17 mouse cellular contexts compared by ENCODE assay signal in genomic region chr10:37095803-37096202, GRCm38 (mm10). TPM values are rescaled to one million over a fixed set of nuclear protein-coding genes. Genes with fewer than 3 reads are reported as not detected.
DNase-seq lines count a peak whose midpoint lies in the region; ATAC-seq and TF ChIP-seq lines count a peak whose summit lies in the region.
"Had no signal": no experiment of that assay in that cellular context is flagged by ENCODE, and none has a peak within 500 bp of the region (broad histone marks: within the 10 kb centered on the region; RNA-seq: fewer than 3 reads in every experiment).

No protein-coding gene starts in this region.

- H3K27ac ChIP-seq in liver, postnatal 0 days (ENCODE audit: low read depth), result no peak overlapping the region
- H3K27ac ChIP-seq in liver, embryonic 12.5 days, result no peak overlapping the region
- H3K27ac ChIP-seq: hindbrain, embryonic 12.5 days; liver, embryonic 14.5 days had no signal

- H3K36me3 ChIP-seq in liver, postnatal 0 days (replicated peaks; ENCODE audit: insufficient read depth, low read length), result no peaks in the 10 kb centered on the region
- H3K36me3 ChIP-seq in liver, embryonic 12.5 days, result no peaks in the 10 kb centered on the region
- H3K36me3 ChIP-seq: hindbrain, embryonic 12.5 days had no signal

- peak; percentile 74 for TF ChIP-seq EP300 in liver, postnatal 0 days (IDR thresholded peaks at IDR 0.05; ENCODE audit: low read depth)

- H3K9ac ChIP-seq in liver, postnatal 0 days (replicated peaks), result no peak overlapping the region
- no peak overlapping the region for H3K9ac ChIP-seq in liver, embryonic 12.5 days
- H3K9ac ChIP-seq: hindbrain, embryonic 12.5 days; liver, embryonic 14.5 days had no signal

- H3K4me3 ChIP-seq in liver, postnatal 0 days (ENCODE audit: low read depth, low read length), result no peak overlapping the region
- H3K4me3 ChIP-seq in liver, embryonic 12.5 days, result no peak overlapping the region
- H3K4me3 ChIP-seq: hindbrain, embryonic 12.5 days had no signal

- H3K27me3 ChIP-seq in liver, postnatal 0 days (ENCODE audit: insufficient read depth, low read length), result no peaks in the 10 kb centered on the region
- no peaks in the 10 kb centered on the region for H3K27me3 ChIP-seq in liver, embryonic 12.5 days (replicated peaks)
- H3K27me3 ChIP-seq: hindbrain, embryonic 12.5 days had no signal

- H3K4me1 ChIP-seq in liver, postnatal 0 days (ENCODE audit: insufficient read depth), result no peaks in the 10 kb centered on the region
- H3K4me1 ChIP-seq in liver, embryonic 12.5 days, result no peaks in the 10 kb centered on the region
- H3K4me1 ChIP-seq: hindbrain, embryonic 12.5 days had no signal

- no peak for TF ChIP-seq CTCF in liver, postnatal 0 days (IDR thresholded peaks at IDR 0.05; ENCODE audit: low read depth)

- H3K9me3 ChIP-seq in liver, postnatal 0 days (ENCODE audit: low read length), result no peaks in the 10 kb centered on the region
- no peaks in the 10 kb centered on the region for H3K9me3 ChIP-seq in liver, embryonic 12.5 days (replicated peaks)
- H3K9me3 ChIP-seq: hindbrain, embryonic 12.5 days had no signal

- no peak overlapping the region for H3K4me2 ChIP-seq in liver, postnatal 0 days (ENCODE audit: low read depth, low read length)
- H3K4me2 ChIP-seq in liver, embryonic 12.5 days, result no peak overlapping the region
- H3K4me2 ChIP-seq: hindbrain, embryonic 12.5 days had no signal

- ATAC-seq in liver, postnatal 0 days, result peak; percentile 29; the same call in 1 of the 2 replicates
- ATAC-seq in liver, embryonic 12.5 days, result no peak
- ATAC-seq: CD4-positive, CD25-positive, alpha-beta regulatory T cell, adult 4 months; inflammation-experienced regulatory T-cells, adult 6 months had no signal

- peak; percentile 54 to 87 for DNase-seq in adrenal gland, adult (ENCODE audit: inconsistent age in 2 of 2, low spot score in 1 of 2)
- no peak for DNase-seq in adrenal gland, adult 18-20 months (ENCODE audit: low spot score in 2 of 2)
- DNase-seq in liver, postnatal 0 days, result no peak
- peak; percentile 19 to 57 for DNase-seq in lung, adult 18-20 months
- peak; percentile 67 for DNase-seq in lung, postnatal 25 days (ENCODE audit: low spot score)
- no peak for DNase-seq in left cerebral cortex, adult 11 months (ENCODE audit: low spot score)
- DNase-seq in spleen, adult 18-20 months, result no peak
- DNase-seq: cerebellum, postnatal 10 days; kidney, adult 9 months; kidney, postnatal 4 days; left cerebral cortex, postnatal 4 days had no signal

- WGBS in liver, postnatal 0 days (ENCODE audit: insufficient replicate concordance), result 65% methylated on average over 6 of the region's 6 CpGs
- 51% methylated on average over 6 of the region's 6 CpGs for WGBS in liver, embryonic 12.5 days (ENCODE audit: insufficient replicate concordance)

RNA-seq across cellular contexts. Expression of gene Marcks, which starts 42.9 kb away (rescaled TPM):
- total RNA-seq in adrenal gland, adult 18-20 months (2021), result 10 to 100 TPM; 37.1 to 38.9 TPM
- polyA plus RNA-seq in liver, postnatal 0 days (2015; fragmentation: Nextera tagmentation; extraction: Ambion mirVana), result 24.8 and 25.3 TPM in 2 replicates
- polyA plus RNA-seq in liver, embryonic 12.5 days (2016; fragmentation: Nextera tagmentation; extraction: Ambion mirVana), result 34.9 and 37.0 TPM in 2 replicates
- total RNA-seq: MEL had no signal

Comparison
In these comparisons a context has a peak if more than half of its experiments do, and no peak if none do; other contexts are left out.
1. DNase-seq: peak in adrenal gland, adult (2 of 2), lung, adult 18-20 months (2 of 2) and lung, postnatal 25 days (single experiment); none in adrenal gland, adult 18-20 months (0 of 2), liver, postnatal 0 days (single experiment), left cerebral cortex, adult 11 months (single experiment) and spleen, adult 18-20 months (0 of 2).